Mouse (Mus musculus) CD4-positive helper T cell, adult 2 months (primary cell): ENCODE results near the gene Itgb8.

Experiments
- DNase-seq: peaks from one replicate; pipeline ENCODE4 v3.0.0-alpha.2; 2012; ENCODE audit warnings: low read depth, missing footprints, low spot score

The Itgb8 gene

GRCm38 (mm10) chr12:119209384-119210072 lies 29.1 kb downstream of the Itgb8 start:
- no peak for DNase-seq

- DNase-seq, result no peak
These were observed 31.2 kb downstream of the Itgb8 start for GRCm38 (mm10) chr12:119207464-119207801.

GRCm38 (mm10) chr12:119206711-119207463 lies 31.7 kb downstream of the Itgb8 start:
- DNase-seq, result no peak

GRCm38 (mm10) chr12:119204411-119204810 lies 34.2 kb downstream of the Itgb8 start:
- DNase-seq, result peak; percentile 3

GRCm38 (mm10) chr12:119202766-119203165 lies 35.8 kb downstream of the Itgb8 start:
- DNase-seq, result no peak

- no peak for DNase-seq
These were observed 43.5 kb downstream of the Itgb8 start for GRCm38 (mm10) chr12:119195145-119195544.

- no peak for DNase-seq
These were observed 48.8 kb downstream of the Itgb8 start for GRCm38 (mm10) chr12:119189814-119190213.

- no peak for DNase-seq
These were observed 53.2 kb downstream of the Itgb8 start for GRCm38 (mm10) chr12:119185441-119185840.

GRCm38 (mm10) chr12:119182215-119182924 lies 56.2 kb downstream of the Itgb8 start:
- no peak for DNase-seq

- no peak for DNase-seq
These were observed 62.6 kb downstream of the Itgb8 start for GRCm38 (mm10) chr12:119176017-119176416.

GRCm38 (mm10) chr12:119169828-119170539 lies 68.6 kb downstream of the Itgb8 start:
- no peak for DNase-seq

- no peak for DNase-seq
These were observed 69.5 kb downstream of the Itgb8 start for GRCm38 (mm10) chr12:119169143-119169542.

- no peak for DNase-seq
These were observed 73.5 kb downstream of the Itgb8 start for GRCm38 (mm10) chr12:119165115-119165514.

- DNase-seq, result no peak
These were observed 73.9 kb downstream of the Itgb8 start for GRCm38 (mm10) chr12:119164672-119165071.

- DNase-seq, result no peak
These were observed 74.4 kb downstream of the Itgb8 start for GRCm38 (mm10) chr12:119164176-119164575.

- no peak for DNase-seq
These were observed 77.8 kb downstream of the Itgb8 start for GRCm38 (mm10) chr12:119160786-119161185.

- no peak for DNase-seq
These were observed 79.2 kb downstream of the Itgb8 start for GRCm38 (mm10) chr12:119159254-119159933.

GRCm38 (mm10) chr12:119157686-119158085 lies 80.9 kb downstream of the Itgb8 start:
- no peak for DNase-seq

- DNase-seq, result peak; percentile 62
These were observed 81.5 kb downstream of the Itgb8 start for GRCm38 (mm10) chr12:119157068-119157467.

GRCm38 (mm10) chr12:119155566-119155965 lies 83.0 kb downstream of the Itgb8 start:
- DNase-seq, result no peak

- no peak for DNase-seq
These were observed 87.6 kb downstream of the Itgb8 start for GRCm38 (mm10) chr12:119150956-119151355.
